Mouse (Mus musculus): ENCODE results near the gene Abhd10. TPM values are rescaled to one million over a fixed set of nuclear protein-coding genes. Genes with fewer than 3 reads are reported as not detected.

Abhd10 gene
- total and polyA plus RNA-seq, 3 experiments = 13.8 to 20.1 (median 18.2) TPM

DNA sequence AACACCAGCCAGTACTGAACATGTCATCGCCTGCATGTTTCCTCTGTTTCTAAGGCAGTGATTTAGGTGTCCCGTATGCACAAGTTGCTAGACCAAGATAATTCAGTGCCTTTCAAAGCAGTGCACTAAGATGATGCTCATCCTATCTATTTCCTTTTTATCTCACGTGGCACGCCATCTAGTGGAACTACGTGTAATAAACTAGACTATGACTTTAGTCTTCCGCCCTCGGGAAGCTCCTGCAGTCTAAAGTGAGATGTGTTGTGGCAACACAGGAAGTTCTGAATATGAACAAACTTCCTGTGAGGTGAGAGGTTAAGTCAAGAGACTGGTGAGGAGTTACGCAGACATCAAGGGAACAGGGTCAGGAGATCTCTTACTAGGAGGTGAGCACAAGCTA is 43.9 kb upstream of the Abhd10 start (continued):
- no peak for TF ChIP-seq HCFC1 (IDR thresholded peaks at IDR 0.05; ENCODE audit: low read depth, low read length)
- no peak for TF ChIP-seq CHD2 (IDR thresholded peaks at IDR 0.05; ENCODE audit: low read length)
- no peak for TF ChIP-seq KAT2A (IDR thresholded peaks at IDR 0.05; ENCODE audit: insufficient replicate concordance, low read length)
- TF ChIP-seq POLR2AphosphoS2 (IDR thresholded peaks at IDR 0.05; ENCODE audit: low read depth, low read length) = no peak
- TF ChIP-seq USF1 (IDR thresholded peaks at IDR 0.05; ENCODE audit: low read depth, low read length) = no peak
- no peak for TF ChIP-seq IRF4 (IDR thresholded peaks at IDR 0.05; ENCODE audit: low read depth, low read length)
- TF ChIP-seq E2F4 (IDR thresholded peaks at IDR 0.05; ENCODE audit: insufficient replicate concordance, low read depth, low read length) = no peak
- TF ChIP-seq ZMIZ1 (IDR thresholded peaks at IDR 0.05; ENCODE audit: low read depth, low read length) = no peak
- TF ChIP-seq UBTF (IDR thresholded peaks at IDR 0.05; ENCODE audit: low read depth, low read length) = no peak

DNA sequence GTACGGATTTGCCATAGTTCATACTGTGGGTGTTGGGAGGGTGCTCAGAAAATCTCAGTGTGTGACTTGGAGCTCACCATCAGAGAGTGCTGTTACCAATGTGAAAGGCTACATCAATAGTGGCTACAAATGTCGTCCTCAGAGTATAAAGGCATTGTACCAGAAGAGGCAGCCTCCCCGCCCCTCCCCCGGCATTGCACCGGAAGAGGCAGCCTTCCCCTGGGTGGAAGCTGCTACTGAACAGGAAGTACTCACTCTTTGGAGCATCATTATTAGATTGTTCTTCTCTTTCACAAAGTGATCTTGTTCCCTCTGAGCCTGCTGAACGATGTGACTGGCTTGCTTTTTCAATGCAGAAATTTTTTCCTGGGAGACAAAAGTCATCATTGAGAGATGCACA is 37.2 kb upstream of the Abhd10 start:
- Histone ChIP-seq H3K4me2 (ENCODE audit: insufficient read depth, low read depth, poor library complexity, severe bottlenecking) (no peak overlapping the region), H3K27me3 (replicated peaks) (no peaks in the 10 kb centered on the region), H3K27ac (ENCODE audit: insufficient read depth, low read depth) (no peak overlapping the region), H3K79me2 (replicated peaks; ENCODE audit: control insufficient read depth, extremely low read depth, insufficient read depth, poor library complexity, severe bottlenecking) (no peaks in the 10 kb centered on the region), H3K9me3 (replicated peaks; ENCODE audit: low read length) (no peaks in the 10 kb centered on the region), H3K4me3 (replicated peaks in 1 of 3; ENCODE audit: low read depth in 2 of 3, low read length in 2 of 3, poor library complexity in 1 of 3) (no peak overlapping the region), H3K36me3 (replicated peaks in 1 of 2; ENCODE audit: control insufficient read depth in 1 of 2, insufficient read depth in 1 of 2, low read length in 1 of 2) (no peaks in the 10 kb centered on the region), H3K4me1 (ENCODE audit: control insufficient read depth in 1 of 2, insufficient read depth in 2 of 2) (peaks cover 3% of the 10 kb centered on the region in 2 experiments; a peak in 2 of 4 replicates), H3K9ac (ENCODE audit: insufficient read depth, low read depth) (no peak overlapping the region)
- no peak for DNase-seq (ENCODE audit: extremely low read depth)
- dilution Hi-C loops (cut with MboI; ENCODE audit: extremely low pct_ligation_motif_present, extremely low pct_unique_long_range_greater_than_20kb, low sequenced_read_pairs) = no loop called here
- in situ Hi-C loops (cut with MboI; ENCODE audit: low pct_ligation_motif_present, low pct_unique_long_range_greater_than_20kb, low sequenced_read_pairs) = no loop called here
- no peak for TF ChIP-seq MAX (IDR thresholded peaks at IDR 0.05; ENCODE audit: low read length)
- TF ChIP-seq IRF4 (IDR thresholded peaks at IDR 0.05; ENCODE audit: low read depth, low read length) = no peak
- no peak for TF ChIP-seq NRF1 (IDR thresholded peaks at IDR 0.05; ENCODE audit: low read depth, low read length)
- TF ChIP-seq RCOR1 (conservative IDR thresholded peaks at IDR 0.05; ENCODE audit: low read depth, low read length) = no peak

DNA sequence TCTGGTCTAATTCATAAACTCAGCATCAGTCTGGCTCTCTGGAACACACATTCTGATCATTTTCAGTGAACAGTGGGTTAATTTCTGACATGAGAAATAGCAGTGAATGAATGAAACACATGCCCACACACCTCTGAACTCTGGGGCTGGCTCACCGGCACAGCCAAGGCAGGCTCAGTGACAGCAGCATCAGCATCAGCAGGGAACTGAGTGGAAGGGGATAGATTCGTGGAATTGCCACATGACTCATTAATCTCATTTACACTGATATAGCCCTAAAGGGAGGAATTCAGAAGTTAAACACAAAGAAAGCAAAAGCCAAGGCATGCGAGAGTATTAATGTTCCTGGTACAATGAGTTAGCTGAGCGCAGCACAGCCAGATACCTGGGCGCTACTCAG is 32.1 kb upstream of the Abhd10 start:
- no peak overlapping the region for H3K4me3 ChIP-seq (replicated peaks in 1 of 3; ENCODE audit: low read depth in 2 of 3, low read length in 2 of 3, poor library complexity in 1 of 3)
- H3K4me2 ChIP-seq (ENCODE audit: insufficient read depth, low read depth, poor library complexity, severe bottlenecking) = no peak overlapping the region
- H3K9me3 ChIP-seq (replicated peaks; ENCODE audit: low read length) = no peaks in the 10 kb centered on the region
- DNase-seq (ENCODE audit: extremely low read depth) = no peak
- H3K27ac ChIP-seq (ENCODE audit: insufficient read depth, low read depth) = no peak overlapping the region
- H3K79me2 ChIP-seq (replicated peaks; ENCODE audit: control insufficient read depth, extremely low read depth, insufficient read depth, poor library complexity, severe bottlenecking) = no peaks in the 10 kb centered on the region
- H3K36me3 ChIP-seq (replicated peaks in 1 of 2; ENCODE audit: control insufficient read depth in 1 of 2, insufficient read depth in 1 of 2, low read length in 1 of 2) = no peaks in the 10 kb centered on the region
- TF ChIP-seq E2F4 (IDR thresholded peaks at IDR 0.05; ENCODE audit: insufficient replicate concordance, low read depth, low read length) (no peak), UBTF (IDR thresholded peaks at IDR 0.05; ENCODE audit: low read depth, low read length) (no peak), ZC3H11A (IDR thresholded peaks at IDR 0.05; ENCODE audit: low read depth, low read length) (no peak), CHD1 (IDR thresholded peaks at IDR 0.05; ENCODE audit: low read depth, low read length) (no peak), ZKSCAN1 (IDR thresholded peaks at IDR 0.05; ENCODE audit: borderline replicate concordance, low read depth, low read length) (no peak), EP300 (IDR thresholded peaks at IDR 0.05; ENCODE audit: low read length) (no peak), MXI1 (IDR thresholded peaks at IDR 0.05; ENCODE audit: low read depth, low read length) (no peak), CHD2 (IDR thresholded peaks at IDR 0.05; ENCODE audit: low read length) (no peak), MAX (IDR thresholded peaks at IDR 0.05; ENCODE audit: low read length) (no peak), GABPA (IDR thresholded peaks at IDR 0.05; ENCODE audit: insufficient replicate concordance, low read depth, low read length) (no peak)
- dilution Hi-C loops (cut with MboI; ENCODE audit: extremely low pct_ligation_motif_present, extremely low pct_unique_long_range_greater_than_20kb, low sequenced_read_pairs) (no loop called here), in situ Hi-C loops (cut with MboI; ENCODE audit: low pct_ligation_motif_present, low pct_unique_long_range_greater_than_20kb, low sequenced_read_pairs) (no loop called here)
- H3K27me3 ChIP-seq (replicated peaks) = no peaks in the 10 kb centered on the region
- H3K4me1 ChIP-seq (ENCODE audit: control insufficient read depth in 1 of 2, insufficient read depth in 2 of 2) = no peaks in the 10 kb centered on the region
- H3K9ac ChIP-seq (ENCODE audit: insufficient read depth, low read depth) = no peak overlapping the region
